Mouse (Mus musculus) limb, embryonic 15.5 days (tissue): ENCODE measurements around the gene Ank2. TPM values are rescaled to one million over a fixed set of nuclear protein-coding genes. Genes with fewer than 3 reads are reported as not detected.

Experiments
- ATAC-seq: fragments of 200-750 bp; cut with Nextera tagmentation; 2 replicates; pipeline ENCODE4 v1.8.0; 2017; ENCODE audit warnings: low read depth, moderate TSS enrichment; ENCODE audit not compliant: insufficient number of reproducible peaks, low FRiP score, low TSS enrichment
- H3K27ac ChIP-seq: fragments of 300-500 bp; sonication (generic); 2 replicates; pipeline ENCODE4 v1.5.1; 2015; ENCODE audit warnings: moderate library complexity, mild to moderate bottlenecking, inconsistent platforms
- H3K27me3 ChIP-seq: fragments of 300-500 bp; sonication (generic); 2 replicates; pipeline ENCODE4 v1.6.1; 2015; ENCODE audit warnings: inconsistent platforms
- H3K36me3 ChIP-seq: fragments of 300-500 bp; sonication (generic); 2 replicates; pipeline ENCODE4 v1.6.1; 2015; ENCODE audit warnings: inconsistent platforms
- H3K4me1 ChIP-seq: fragments of 300-500 bp; sonication (generic); 2 replicates; pipeline ENCODE4 v1.6.1; 2015; ENCODE audit warnings: inconsistent platforms
- H3K4me2 ChIP-seq: fragments of 300-500 bp; sonication (generic); 2 replicates; pipeline ENCODE4 v1.6.1; 2015; ENCODE audit warnings: mild to moderate bottlenecking, inconsistent platforms
- H3K4me3 ChIP-seq: fragments of 300-500 bp; sonication (generic); 2 replicates; pipeline ENCODE4 v1.5.1; 2015; ENCODE audit warnings: mild to moderate bottlenecking, inconsistent platforms
- H3K9ac ChIP-seq: fragments of 300-500 bp; sonication (generic); 2 replicates; pipeline ENCODE4 v1.6.1; 2015; ENCODE audit warnings: inconsistent platforms
- H3K9me3 ChIP-seq: fragments of 300-500 bp; sonication (generic); 2 replicates; pipeline ENCODE4 v1.6.1; 2016; ENCODE audit warnings: inconsistent platforms
- WGBS: fragments of 180-500 bp; shearing (Covaris S2); methylation state at CpG from one replicate; pipeline ENCODE4 v1.1.7; 2015; 5-methylcytosine and 5-hydroxymethylcytosine counted together
- polyA plus RNA-seq: library from polyadenylated mRNA; unstranded; fragments of >200 nt; fragmentation: Nextera tagmentation; extraction: Ambion mirVana; gene quantifications from 2 replicates; pipeline ENCODE4 v1.2.1, GENCODE M21; 2015

The Ank2 gene
- polyA plus RNA-seq, 1 experiment from 2014 or later, result 34.5 TPM

DNA sequence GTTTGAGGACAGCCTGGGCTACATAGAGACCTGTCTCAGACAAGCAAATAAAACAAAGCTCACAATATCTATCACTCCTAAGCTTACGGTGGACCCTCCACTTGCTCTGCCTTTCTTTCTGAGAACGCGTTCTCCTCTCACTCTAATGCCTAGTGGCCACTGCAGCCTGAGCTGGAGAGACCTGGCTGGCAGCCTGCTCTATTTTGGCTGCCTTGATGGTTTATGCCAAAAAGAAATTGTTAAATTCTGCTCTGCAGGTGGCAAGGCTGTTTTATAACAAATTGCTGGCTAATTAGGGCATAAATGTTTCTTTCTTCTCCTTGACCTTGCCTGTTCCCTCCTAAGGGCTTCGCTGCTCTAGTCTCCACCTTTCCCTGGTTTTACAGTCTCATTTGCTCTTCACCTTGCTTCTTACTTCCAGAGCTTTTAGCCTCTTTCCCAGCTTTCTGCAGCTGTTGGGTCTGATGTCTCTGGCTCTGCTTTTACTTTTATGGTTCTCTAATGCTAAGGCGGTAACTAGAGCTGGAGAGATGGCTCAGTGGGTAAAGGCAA lies 293.2 kb downstream of the Ank2 start:
- no peak for ATAC-seq
- H3K4me2 ChIP-seq, result no peak overlapping the region
- WGBS, result 38% methylated on average over 5 of the region's 5 CpGs
- no peaks in the 10 kb centered on the region for H3K9me3 ChIP-seq
- no peaks in the 10 kb centered on the region for H3K27me3 ChIP-seq
- H3K4me1 ChIP-seq, result 0 out of 2 replicates have a peak, but pooled peaks cover 3% of the 10 kb centered on the region
- H3K9ac ChIP-seq, result no peak overlapping the region
- no peak overlapping the region for H3K4me3 ChIP-seq
- no peaks in the 10 kb centered on the region for H3K36me3 ChIP-seq
- H3K27ac ChIP-seq, result no peak overlapping the region

DNA sequence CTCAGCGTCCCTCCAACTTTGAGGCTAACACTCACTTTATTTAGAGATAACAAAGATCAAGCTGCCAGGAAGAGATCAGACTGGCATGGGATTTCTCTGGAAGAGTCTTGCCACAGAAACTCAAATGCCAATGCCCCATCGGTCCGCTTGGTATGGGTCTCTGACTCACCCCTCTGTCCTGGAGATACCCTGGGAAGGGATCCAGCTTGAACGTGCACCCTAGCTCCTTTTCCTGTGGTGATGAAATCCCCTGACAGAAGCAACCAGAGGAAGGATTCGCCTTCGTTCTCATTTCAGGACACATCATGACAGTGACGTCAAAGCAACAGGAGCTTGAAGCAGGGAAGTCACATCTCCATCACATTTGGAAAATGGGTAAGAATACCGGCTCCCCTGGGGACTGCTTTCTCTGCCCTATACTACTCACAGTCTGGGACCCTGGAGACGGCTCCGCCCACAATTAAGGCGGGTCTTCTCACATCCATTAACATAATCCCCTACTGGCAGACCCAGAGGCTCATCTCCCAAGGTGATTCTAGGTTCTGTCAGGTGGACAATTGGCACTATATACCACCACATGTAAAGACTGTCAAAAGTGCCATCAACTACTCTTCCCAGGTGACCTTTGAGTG lies 296.6 kb downstream of the Ank2 start:
- 50% methylated on average over 11 of the region's 11 CpGs for whole genome bisulfite sequencing
- Histone ChIP-seq H3K27me3 (no peaks in the 10 kb centered on the region), H3K9me3 (no peaks in the 10 kb centered on the region), H3K4me3 (no peak overlapping the region), H3K9ac (no peak overlapping the region), H3K36me3 (no peaks in the 10 kb centered on the region), H3K4me2 (no peak overlapping the region), H3K27ac (no peak overlapping the region), H3K4me1 (0 out of 2 replicates have a peak, but pooled peaks cover 3% of the 10 kb centered on the region)
- ATAC-seq, result no peak

DNA sequence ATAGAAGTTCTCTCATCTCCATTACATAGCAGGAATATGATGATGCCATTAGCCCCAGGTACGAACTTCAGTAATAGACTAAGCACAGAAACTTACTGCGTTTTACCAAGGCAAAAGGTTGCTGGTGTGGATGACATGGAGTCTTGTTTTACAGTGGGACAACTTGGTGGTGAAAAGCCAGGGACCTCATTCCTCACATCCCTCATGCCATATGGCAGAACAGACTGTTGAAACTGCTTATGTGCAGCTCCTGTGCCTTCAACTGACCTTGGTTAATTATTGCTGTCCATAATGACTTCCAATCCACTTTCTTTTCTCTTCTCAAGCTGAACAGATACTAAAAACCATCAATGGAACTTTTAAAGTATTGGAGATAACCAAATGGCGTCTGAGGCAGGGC lies 298.4 kb downstream of the Ank2 start:
- H3K9me3 ChIP-seq, result no peaks in the 10 kb centered on the region
- H3K36me3 ChIP-seq, result no peaks in the 10 kb centered on the region
- ATAC-seq, result no peak
- H3K4me1 ChIP-seq, result no peaks in the 10 kb centered on the region
- H3K27me3 ChIP-seq, result no peaks in the 10 kb centered on the region
- H3K27ac ChIP-seq, result no peak overlapping the region
- H3K4me3 ChIP-seq, result no peak overlapping the region
- WGBS, result 82% methylated on average over 3 of the region's 3 CpGs
- H3K4me2 ChIP-seq, result no peak overlapping the region
- no peak overlapping the region for H3K9ac ChIP-seq

DNA sequence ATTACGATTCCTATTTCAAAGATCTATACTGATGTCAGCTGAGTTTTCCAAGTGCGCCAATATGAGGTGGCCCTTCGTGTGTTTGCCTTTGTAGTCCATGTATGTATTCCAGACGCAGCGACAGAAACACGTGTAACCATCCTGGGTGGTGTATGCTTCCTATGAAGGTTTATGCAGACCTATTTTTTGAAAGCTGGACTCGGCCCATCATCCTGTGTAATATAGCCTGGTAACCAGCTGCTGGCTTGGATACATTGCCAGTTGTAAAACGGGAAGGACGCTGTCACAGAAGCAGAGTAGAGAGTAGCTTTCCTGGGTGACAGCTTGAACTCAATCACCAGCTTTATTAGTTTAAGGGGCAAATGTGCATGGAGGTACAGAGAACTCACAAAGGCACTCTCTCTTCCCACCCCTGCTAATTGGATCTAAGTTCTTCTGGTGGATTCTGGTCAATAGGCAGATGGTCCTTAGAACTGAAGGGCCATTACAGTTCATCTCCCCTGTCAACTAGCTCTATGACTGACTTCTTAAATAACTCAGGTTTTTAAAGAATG lies 300.0 kb downstream of the Ank2 start:
- WGBS, result 81% methylated on average over 9 of the region's 9 CpGs
- no peaks in the 10 kb centered on the region for H3K27me3 ChIP-seq
- H3K9me3 ChIP-seq, result no peaks in the 10 kb centered on the region
- no peak overlapping the region for H3K9ac ChIP-seq
- ATAC-seq, result no peak
- H3K27ac ChIP-seq, result no peak overlapping the region
- H3K4me1 ChIP-seq, result no peaks in the 10 kb centered on the region
- no peak overlapping the region for H3K4me3 ChIP-seq
- no peak overlapping the region for H3K4me2 ChIP-seq
- no peaks in the 10 kb centered on the region for H3K36me3 ChIP-seq

DNA sequence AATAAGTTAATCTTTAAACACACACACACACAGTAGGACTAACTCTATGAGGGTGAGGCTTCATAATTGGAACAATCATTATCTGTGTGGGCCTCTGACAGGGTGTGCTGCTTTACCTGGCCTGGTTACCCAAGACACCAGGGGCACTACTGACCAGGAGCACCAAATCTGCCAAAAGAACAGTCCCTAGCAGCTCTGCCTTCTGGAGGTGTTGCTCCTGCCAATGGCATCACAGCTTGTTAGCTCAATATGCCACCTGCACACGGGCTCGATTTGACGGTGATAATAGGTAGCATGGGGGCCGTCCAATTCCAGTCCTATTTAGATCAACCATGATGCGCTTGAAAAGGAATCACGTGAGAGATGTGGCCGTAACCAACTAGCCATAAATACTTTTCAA lies 300.5 kb downstream of the Ank2 start:
- no peak for ATAC-seq
- H3K9ac ChIP-seq, result no peak overlapping the region
- no peaks in the 10 kb centered on the region for H3K4me1 ChIP-seq
- H3K27me3 ChIP-seq, result no peaks in the 10 kb centered on the region
- no peaks in the 10 kb centered on the region for H3K36me3 ChIP-seq
- H3K4me2 ChIP-seq, result no peak overlapping the region
- H3K27ac ChIP-seq, result no peak overlapping the region
- 89% methylated on average over 7 of the region's 7 CpGs for WGBS
- H3K4me3 ChIP-seq, result no peak overlapping the region
- H3K9me3 ChIP-seq, result no peaks in the 10 kb centered on the region

DNA sequence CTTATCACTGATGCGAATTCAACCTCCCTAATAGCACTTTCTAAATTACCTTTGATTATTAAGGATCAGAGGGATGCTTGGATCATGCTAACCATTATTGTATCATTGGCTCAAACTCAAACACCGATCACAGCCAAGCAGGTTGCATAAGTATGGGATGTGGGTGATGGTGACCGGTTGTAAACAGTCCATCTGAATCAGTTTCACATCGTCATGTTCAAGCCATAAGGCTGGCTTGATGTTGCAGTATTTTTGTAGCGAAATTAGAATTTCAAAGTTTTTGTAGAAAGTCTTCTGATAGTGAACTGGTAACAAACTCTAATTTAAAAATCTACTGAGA lies 310.4 kb downstream of the Ank2 start:
- Histone ChIP-seq H3K4me3 (no peak overlapping the region), H3K36me3 (no peaks in the 10 kb centered on the region), H3K9me3 (no peaks in the 10 kb centered on the region), H3K27ac (no peak overlapping the region), H3K9ac (no peak overlapping the region), H3K4me2 (no peak overlapping the region), H3K4me1 (no peaks in the 10 kb centered on the region), H3K27me3 (no peaks in the 10 kb centered on the region)
- ATAC-seq, result no peak
- 90% methylated on average over 5 of the region's 5 CpGs for WGBS

DNA sequence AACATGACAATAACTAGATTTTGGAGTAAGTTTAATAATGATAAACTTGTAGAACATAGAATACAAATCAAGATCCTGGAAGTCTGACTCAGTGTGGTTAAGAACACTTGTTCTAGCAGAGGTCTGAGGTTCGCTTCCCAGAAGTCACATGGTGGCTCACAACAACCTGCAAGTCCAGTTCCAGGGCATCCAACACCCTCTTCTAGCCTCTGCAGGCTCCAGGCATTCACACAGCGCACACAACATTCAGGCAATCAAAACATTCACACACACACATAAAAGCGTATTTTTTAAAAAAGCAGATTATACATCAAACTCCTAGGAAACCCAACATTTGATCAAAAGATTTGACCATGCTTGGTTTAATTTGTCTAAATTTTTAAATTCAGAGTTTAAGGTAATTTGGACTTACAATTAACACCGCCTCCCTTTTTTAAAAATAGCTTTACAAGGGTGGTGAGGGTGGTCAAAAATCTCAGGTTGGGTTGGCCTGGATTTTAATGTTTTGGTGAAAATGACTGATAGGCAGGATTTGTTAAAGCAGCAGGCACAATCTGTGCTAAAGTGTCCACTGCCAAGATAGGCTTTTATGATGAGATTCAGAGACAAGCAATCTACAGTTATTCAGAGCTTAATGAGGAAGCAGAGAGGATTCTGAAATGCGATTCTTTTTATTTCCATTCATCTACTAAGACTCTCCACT lies 310.9 kb downstream of the Ank2 start:
- no peaks in the 10 kb centered on the region for H3K36me3 ChIP-seq
- no peak overlapping the region for H3K9ac ChIP-seq
- H3K27ac ChIP-seq, result no peak overlapping the region
- no peak overlapping the region for H3K4me2 ChIP-seq
- H3K27me3 ChIP-seq, result no peaks in the 10 kb centered on the region
- H3K9me3 ChIP-seq, result no peaks in the 10 kb centered on the region
- H3K4me1 ChIP-seq, result no peaks in the 10 kb centered on the region
- no peak for ATAC-seq
- WGBS, result 86% methylated on average over 5 of the region's 5 CpGs
- H3K4me3 ChIP-seq, result no peak overlapping the region

DNA sequence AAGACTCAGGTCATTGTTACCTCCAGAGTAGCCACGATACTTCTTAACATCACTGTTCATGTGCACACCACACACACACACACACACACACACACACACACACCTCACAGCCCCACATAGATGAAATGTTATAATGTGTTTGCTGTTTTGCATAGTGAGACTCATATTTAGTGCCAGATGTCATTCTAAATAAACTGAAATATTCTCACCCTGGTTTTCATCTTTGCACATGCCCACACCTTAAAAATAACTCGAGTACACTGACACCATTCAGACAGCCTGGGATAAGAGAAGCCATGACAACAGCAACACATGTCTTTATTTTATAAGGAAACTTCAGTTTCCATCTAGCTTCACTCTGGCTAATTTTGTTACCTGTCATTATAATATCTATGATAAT lies 312.1 kb downstream of the Ank2 start:
- no peaks in the 10 kb centered on the region for H3K27me3 ChIP-seq
- no peak overlapping the region for H3K27ac ChIP-seq
- H3K4me3 ChIP-seq, result no peak overlapping the region
- no peak overlapping the region for H3K9ac ChIP-seq
- no peak overlapping the region for H3K4me2 ChIP-seq
- H3K36me3 ChIP-seq, result no peaks in the 10 kb centered on the region
- WGBS, result 83% methylated on average over 2 of the region's 2 CpGs
- H3K9me3 ChIP-seq, result no peaks in the 10 kb centered on the region
- no peak for ATAC-seq
- H3K4me1 ChIP-seq, result no peaks in the 10 kb centered on the region

DNA sequence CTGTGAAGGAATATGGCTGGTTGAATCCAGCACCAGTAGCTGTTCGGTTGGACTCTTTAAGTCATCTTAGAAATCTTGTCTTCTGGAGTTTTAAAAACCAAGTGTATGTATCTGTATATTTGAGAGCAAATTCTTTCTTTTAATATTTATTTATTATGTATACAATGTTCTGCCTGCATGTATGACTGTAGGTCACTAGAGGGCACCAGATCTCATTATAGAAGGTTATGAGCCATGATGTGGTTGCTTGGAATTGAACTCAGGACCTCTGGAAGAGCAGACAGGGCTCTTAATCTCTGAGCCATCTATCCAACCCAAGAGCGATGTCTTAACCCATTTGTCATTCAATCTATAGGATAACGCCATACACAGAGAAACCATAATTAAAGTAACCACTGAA lies 312.9 kb downstream of the Ank2 start:
- H3K9ac ChIP-seq, result no peak overlapping the region
- WGBS, result 90% methylated on average over 3 of the region's 3 CpGs
- no peaks in the 10 kb centered on the region for H3K9me3 ChIP-seq
- H3K36me3 ChIP-seq, result no peaks in the 10 kb centered on the region
- H3K4me2 ChIP-seq, result no peak overlapping the region
- H3K4me3 ChIP-seq, result no peak overlapping the region
- H3K4me1 ChIP-seq, result no peaks in the 10 kb centered on the region
- H3K27ac ChIP-seq, result no peak overlapping the region
- no peak for ATAC-seq
- H3K27me3 ChIP-seq, result no peaks in the 10 kb centered on the region

DNA sequence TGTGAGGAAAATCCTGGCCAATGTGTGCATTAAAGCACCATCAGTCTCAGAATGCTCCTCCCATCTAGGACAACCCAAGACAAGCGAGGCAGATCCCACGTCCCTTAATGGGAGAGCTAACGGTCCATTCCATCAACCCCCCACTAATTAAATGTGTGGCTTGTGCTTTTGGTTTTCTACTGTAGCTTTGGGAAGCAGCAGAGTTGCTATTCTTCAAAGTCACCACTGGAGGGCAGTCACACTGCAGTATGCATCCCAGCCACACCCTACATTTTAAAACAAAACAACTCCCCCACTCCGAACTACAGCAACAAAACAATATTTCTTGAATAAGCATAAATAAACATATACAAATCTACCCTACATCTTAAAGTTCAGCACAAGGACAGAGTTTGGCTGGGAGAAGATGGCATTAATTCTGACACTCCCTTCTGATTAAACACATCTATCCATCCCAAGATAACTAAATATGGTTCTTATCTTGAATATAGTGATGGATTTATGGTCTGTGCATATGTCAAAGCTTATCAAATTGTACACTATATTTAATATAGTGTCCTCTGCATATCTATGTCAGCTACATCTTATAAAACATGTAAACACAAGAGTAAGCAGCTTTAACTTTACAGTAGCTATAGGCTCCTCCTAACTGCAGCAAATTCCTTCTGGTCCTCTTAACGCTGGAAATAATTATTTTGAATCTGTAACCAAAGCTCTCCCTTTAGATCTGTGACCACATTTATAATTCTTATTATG lies 315.0 kb downstream of the Ank2 start:
- Histone ChIP-seq H3K4me3 (no peak overlapping the region), H3K27ac (no peak overlapping the region), H3K9me3 (no peaks in the 10 kb centered on the region), H3K4me1 (no peaks in the 10 kb centered on the region), H3K9ac (no peak overlapping the region), H3K27me3 (no peaks in the 10 kb centered on the region), H3K36me3 (no peaks in the 10 kb centered on the region), H3K4me2 (no peak overlapping the region)
- ATAC-seq, result no peak
- WGBS, result 11% methylated on average over 5 of the region's 5 CpGs

DNA sequence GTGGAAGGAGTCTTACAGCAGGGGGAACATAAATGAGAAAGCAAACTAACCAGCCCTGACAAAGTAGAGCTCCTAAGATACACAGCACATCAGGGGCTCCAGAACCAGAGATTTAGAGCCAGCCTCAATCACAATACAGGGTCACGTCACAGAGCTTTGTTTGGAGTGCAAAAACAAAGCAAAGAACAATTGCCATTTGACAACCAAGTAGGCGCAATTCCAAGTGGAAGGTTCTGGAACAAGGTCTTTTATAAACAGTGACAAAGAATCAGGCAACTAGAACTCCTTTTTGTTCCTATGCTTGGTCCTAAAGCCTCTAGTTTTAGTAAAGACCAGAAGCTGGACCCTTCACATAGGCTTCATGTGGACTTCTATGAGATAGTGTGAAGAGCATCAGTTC lies 326.5 kb downstream of the Ank2 start:
- H3K4me2 ChIP-seq, result no peak overlapping the region
- no peak overlapping the region for H3K4me3 ChIP-seq
- WGBS, result 82% methylated on average over 2 of the region's 2 CpGs
- no peak for ATAC-seq
- no peaks in the 10 kb centered on the region for H3K4me1 ChIP-seq
- no peaks in the 10 kb centered on the region for H3K36me3 ChIP-seq
- no peak overlapping the region for H3K9ac ChIP-seq
- H3K27me3 ChIP-seq, result no peaks in the 10 kb centered on the region
- H3K27ac ChIP-seq, result no peak overlapping the region
- H3K9me3 ChIP-seq, result no peaks in the 10 kb centered on the region

DNA sequence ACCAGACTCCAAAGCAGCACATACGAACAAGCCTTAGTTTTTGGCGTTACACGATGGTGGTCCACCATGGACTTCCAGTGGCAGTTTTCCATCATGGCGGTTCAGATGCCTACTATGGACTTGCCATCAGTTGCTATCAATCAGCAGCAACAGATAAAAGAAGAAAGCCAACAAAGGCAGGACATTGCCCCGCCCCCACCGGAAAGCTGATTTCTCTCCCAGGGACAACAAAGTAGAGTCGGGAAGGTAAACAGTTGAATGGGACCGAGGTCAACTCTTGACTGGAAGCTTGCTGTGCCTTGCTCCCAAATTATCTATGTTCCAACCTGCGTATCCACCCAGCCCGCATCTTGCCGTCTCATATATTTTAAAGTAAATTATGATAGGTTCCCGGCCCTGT lies 328.9 kb downstream of the Ank2 start:
- Histone ChIP-seq H3K9me3 (no peaks in the 10 kb centered on the region), H3K27me3 (peaks cover 1% of the 10 kb centered on the region; the same call in 1 of the 2 replicates), H3K27ac (no peak overlapping the region), H3K4me3 (no peak overlapping the region), H3K4me2 (no peak overlapping the region), H3K36me3 (no peaks in the 10 kb centered on the region), H3K9ac (no peak overlapping the region), H3K4me1 (no peaks in the 10 kb centered on the region)
- 92% methylated on average over 12 of the region's 12 CpGs for WGBS
- no peak for ATAC-seq
